ENCODE assay signal across 8 mouse cellular contexts in genomic region chr13:83744981-83745555, GRCm38 (mm10).
DNase-seq lines count a peak whose midpoint lies in the region; ATAC-seq and TF ChIP-seq lines count a peak whose summit lies in the region.

No protein-coding gene starts in this region.

- peak overlapping the region; percentile 28; the same call in 1 of the 2 replicates for H3K4me3 ChIP-seq in lung, postnatal 0 days (ENCODE audit: low read depth, low read length)
- peak overlapping the region; percentile 45 for H3K4me3 ChIP-seq in heart, postnatal 0 days (ENCODE audit: low read depth, low read length)
- H3K4me3 ChIP-seq in layer of hippocampus, adult 2 months = peak overlapping the region; percentile 67
- H3K4me3 ChIP-seq in stomach, embryonic 15.5 days (replicated peaks) = peak overlapping the region; percentile 45

- 6% methylated on average over 35 of the region's 38 CpGs for WGBS in lung, postnatal 0 days
- under 1% methylated on average over 37 of the region's 38 CpGs for WGBS in heart, postnatal 0 days
- 1% methylated on average over 38 of the region's 38 CpGs for WGBS in stomach, embryonic 15.5 days

- TF ChIP-seq CTCF in lung, postnatal 0 days (IDR thresholded peaks at IDR 0.05) = no peak
- no peak for TF ChIP-seq CTCF in heart, postnatal 0 days (IDR thresholded peaks at IDR 0.05; ENCODE audit: low read depth)
- TF ChIP-seq CTCF in layer of hippocampus, adult 2 months (conservative IDR thresholded peaks at IDR 0.05) = no peak

- ATAC-seq in lung, postnatal 0 days = peak; percentile 16; the same call in 1 of the 2 replicates
- peak; percentile 89 for ATAC-seq in heart, postnatal 0 days (ENCODE audit: insufficient read depth, low read depth)
- ATAC-seq in stomach, embryonic 15.5 days (ENCODE audit: insufficient read depth, low FRiP score, low read depth) = peak; percentile 82
- no peak for ATAC-seq in activated CD4-positive, CD25-positive, alpha-beta regulatory T cell, adult 4 months

- no peaks in the 10 kb centered on the region for H3K9me3 ChIP-seq in lung, postnatal 0 days (ENCODE audit: low read length)
- H3K9me3 ChIP-seq in heart, postnatal 0 days (replicated peaks; ENCODE audit: control insufficient read depth, low read length) = no peaks in the 10 kb centered on the region
- no peaks in the 10 kb centered on the region for H3K9me3 ChIP-seq in stomach, embryonic 15.5 days

- no peaks in the 10 kb centered on the region; the same call in 1 of the 2 replicates for H3K4me1 ChIP-seq in lung, postnatal 0 days (ENCODE audit: insufficient read depth, low read depth, low read length)
- H3K4me1 ChIP-seq in heart, postnatal 0 days (ENCODE audit: control insufficient read depth, insufficient read depth) = no peaks in the 10 kb centered on the region
- H3K4me1 ChIP-seq in stomach, embryonic 15.5 days = no peaks in the 10 kb centered on the region

- H3K9ac ChIP-seq in lung, postnatal 0 days (replicated peaks; ENCODE audit: low read depth) = no peak overlapping the region
- H3K9ac ChIP-seq in heart, postnatal 0 days (replicated peaks; ENCODE audit: low read depth, low read length) = 0 out of 2 replicates have a peak overlapping the region, but pooled peaks have one; percentile 34
- H3K9ac ChIP-seq in stomach, embryonic 15.5 days = no peak overlapping the region

- H3K27ac ChIP-seq in lung, postnatal 0 days (ENCODE audit: low read length) = no peak overlapping the region
- no peak overlapping the region for H3K27ac ChIP-seq in heart, postnatal 0 days (ENCODE audit: low read depth)
- H3K27ac ChIP-seq in layer of hippocampus, adult 2 months = peak overlapping the region; percentile 99
- no peak overlapping the region for H3K27ac ChIP-seq in stomach, embryonic 15.5 days

- peak; percentile 19 for DNase-seq in lung, postnatal 0 days (ENCODE audit: low spot score)
- DNase-seq in lung, postnatal 36 days = no peak
- peak; percentile 92 for DNase-seq in embryo, embryonic 10 days (ENCODE audit: low spot score)
- DNase-seq in heart, postnatal 0 days (ENCODE audit: low spot score) = no peak
- peak; percentile 93 to 96 for DNase-seq in layer of hippocampus, adult 2 months (ENCODE audit: low spot score in 2 of 2)
- DNase-seq in mesoderm, embryonic 11.5 days (ENCODE audit: low read depth, low spot score) = peak; percentile 90

- no peak for TF ChIP-seq EP300 in lung, postnatal 0 days (IDR thresholded peaks at IDR 0.05)
- no peak for TF ChIP-seq EP300 in heart, postnatal 0 days (IDR thresholded peaks at IDR 0.05; ENCODE audit: low read depth)

- peak overlapping the region; percentile 48 for H3K4me2 ChIP-seq in lung, postnatal 0 days (replicated peaks; ENCODE audit: low read depth, low read length)
- peak overlapping the region; percentile 65 for H3K4me2 ChIP-seq in heart, postnatal 0 days (ENCODE audit: low read depth, low read length)
- H3K4me2 ChIP-seq in stomach, embryonic 15.5 days = peak overlapping the region; percentile 83

- H3K36me3 ChIP-seq in lung, postnatal 0 days (ENCODE audit: insufficient read depth, low read length) = no peaks in the 10 kb centered on the region
- H3K36me3 ChIP-seq in heart, postnatal 0 days (replicated peaks; ENCODE audit: control insufficient read depth, insufficient read depth, low read length) = no peaks in the 10 kb centered on the region
- no peaks in the 10 kb centered on the region for H3K36me3 ChIP-seq in stomach, embryonic 15.5 days

- H3K27me3 ChIP-seq in lung, postnatal 0 days (replicated peaks; ENCODE audit: insufficient read depth, low read length) = peaks cover 18% of the 10 kb centered on the region; the same call in 1 of the 2 replicates
- peaks cover 29% of the 10 kb centered on the region for H3K27me3 ChIP-seq in heart, postnatal 0 days (ENCODE audit: control insufficient read depth, insufficient read depth, low read length)
- H3K27me3 ChIP-seq in stomach, embryonic 15.5 days (replicated peaks) = peaks cover 16% of the 10 kb centered on the region; the same call in 1 of the 2 replicates

Comparison
In these comparisons a context has a peak if more than half of its experiments do, and no peak if none do; other contexts are left out.
1. DNase-seq: peak in lung, postnatal 0 days (single experiment), embryo, embryonic 10 days (single experiment), layer of hippocampus, adult 2 months (2 of 2) and mesoderm, embryonic 11.5 days (single experiment); none in lung, postnatal 36 days (single experiment) and heart, postnatal 0 days (single experiment).
2. Peak in every context shown above with its lines, with median percentiles within 50 percentile points of each other: H3K4me2 ChIP-seq and H3K4me3 ChIP-seq.